Mouse (Mus musculus): ENCODE results near the gene Tpgs1. TPM values are rescaled to one million over a fixed set of nuclear protein-coding genes. Genes with fewer than 3 reads are reported as not detected.

The Tpgs1 gene
- polyA plus RNA-seq, 1 experiment from 2014 or later, result 68.3 TPM

- DNase-seq (ENCODE audit: low spot score), result no peak
- peak overlapping the region; percentile 96 for H3K4me3 ChIP-seq
- peaks cover 46% of the 10 kb centered on the region for H3K36me3 ChIP-seq
- peaks cover 30% of the 10 kb centered on the region for H3K4me1 ChIP-seq
- H3K9me3 ChIP-seq (replicated peaks), result no peaks in the 10 kb centered on the region
- H3K27me3 ChIP-seq (ENCODE audit: low read depth, poor library complexity, severe bottlenecking), result peaks cover 8% of the 10 kb centered on the region; the same call in 1 of the 2 replicates
- WGBS, result 71% methylated on average over 6 of the region's 6 CpGs
- H3K27ac ChIP-seq (replicated peaks), result peak overlapping the region; percentile 98; the same call in 1 of the 2 replicates
Observed at GRCm38 (mm10) chr10:79671396-79672087, 2.4 kb downstream of the Tpgs1 start.

GRCm38 (mm10) chr10:79672088-79672455, 2.9 kb downstream of the Tpgs1 start:
- no peaks in the 10 kb centered on the region for H3K9me3 ChIP-seq (replicated peaks)
- H3K4me1 ChIP-seq, result peaks cover 30% of the 10 kb centered on the region
- H3K4me3 ChIP-seq, result no peak overlapping the region; the same call in 1 of the 2 replicates
- DNase-seq (ENCODE audit: low spot score), result no peak
- H3K27ac ChIP-seq (replicated peaks), result peak overlapping the region; percentile 98; the same call in 1 of the 2 replicates
- 68% methylated on average over 3 of the region's 3 CpGs for WGBS
- peaks cover 8% of the 10 kb centered on the region; the same call in 1 of the 2 replicates for H3K27me3 ChIP-seq (ENCODE audit: low read depth, poor library complexity, severe bottlenecking)
- H3K36me3 ChIP-seq, result peaks cover 46% of the 10 kb centered on the region

DNA sequence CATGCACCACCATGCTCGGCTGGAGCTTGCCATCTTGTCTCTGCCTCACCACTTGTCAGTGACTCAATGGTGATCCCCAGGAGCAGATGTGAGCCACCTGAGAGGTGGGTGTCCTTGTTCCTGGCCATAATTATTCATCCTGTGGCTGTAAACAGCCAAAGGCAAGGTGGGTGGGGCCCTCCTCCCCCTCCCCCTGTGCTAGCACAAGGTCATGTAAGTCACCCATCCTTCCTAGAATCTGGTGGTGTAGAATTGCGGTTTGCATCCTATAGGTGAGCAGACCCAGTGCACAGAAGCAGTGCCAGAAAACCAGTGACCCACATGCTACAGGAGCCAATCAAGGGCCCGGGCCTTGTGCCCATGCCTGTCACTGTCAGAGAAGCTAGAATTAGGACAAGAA, 3.9 kb downstream of the Tpgs1 start:
- peaks cover 8% of the 10 kb centered on the region; the same call in 1 of the 2 replicates for H3K27me3 ChIP-seq (ENCODE audit: low read depth, poor library complexity, severe bottlenecking)
- DNase-seq (ENCODE audit: low spot score), result no peak
- WGBS, result 92% methylated on average over 3 of the region's 3 CpGs
- H3K4me1 ChIP-seq, result peaks cover 29% of the 10 kb centered on the region
- no peak overlapping the region for H3K4me3 ChIP-seq
- peaks cover 46% of the 10 kb centered on the region for H3K36me3 ChIP-seq
- no peak overlapping the region for H3K27ac ChIP-seq (replicated peaks)
- H3K9me3 ChIP-seq (replicated peaks), result no peaks in the 10 kb centered on the region

- 57% methylated on average over 44 of the region's 44 CpGs for WGBS
- Histone ChIP-seq H3K4me3 (peak overlapping the region; percentile 9; the same call in 1 of the 2 replicates), H3K27ac (replicated peaks) (no peak overlapping the region), H3K36me3 (peaks cover 46% of the 10 kb centered on the region), H3K27me3 (ENCODE audit: low read depth, poor library complexity, severe bottlenecking) (peaks cover 8% of the 10 kb centered on the region; the same call in 1 of the 2 replicates), H3K9me3 (replicated peaks) (no peaks in the 10 kb centered on the region), H3K4me1 (peaks cover 17% of the 10 kb centered on the region)
- no peak for DNase-seq (ENCODE audit: low spot score)
Observed at GRCm38 (mm10) chr10:79675346-79676035, 6.3 kb downstream of the Tpgs1 start.

GRCm38 (mm10) chr10:79680606-79681495, 11.7 kb downstream of the Tpgs1 start:
- WGBS, result 39% methylated on average over 11 of the region's 11 CpGs
- peaks cover 27% of the 10 kb centered on the region for H3K36me3 ChIP-seq
- DNase-seq (ENCODE audit: low spot score), result no peak
- H3K27me3 ChIP-seq (ENCODE audit: low read depth, poor library complexity, severe bottlenecking), result peaks cover 2% of the 10 kb centered on the region; the same call in 1 of the 2 replicates
- peaks cover 31% of the 10 kb centered on the region for H3K4me1 ChIP-seq
- H3K9me3 ChIP-seq (replicated peaks), result no peaks in the 10 kb centered on the region
- peak overlapping the region; percentile 87 for H3K27ac ChIP-seq (replicated peaks)
- peak overlapping the region; percentile 79 for H3K4me3 ChIP-seq

GRCm38 (mm10) chr10:79681591-79682245, 12.5 kb downstream of the Tpgs1 start, which contains the start of gene Cdc34:
TSS of gene Cdc34 (plus strand) at chr10:79682195.
- peak; percentile 100 for DNase-seq (ENCODE audit: low spot score)
- peaks cover 31% of the 10 kb centered on the region for H3K4me1 ChIP-seq
- H3K27me3 ChIP-seq (ENCODE audit: low read depth, poor library complexity, severe bottlenecking), result no peaks in the 10 kb centered on the region
- H3K4me3 ChIP-seq, result peak within 1 kb of the TSS; percentile 79
- under 1% methylated on average over 84 of the region's 84 CpGs for WGBS
- H3K9me3 ChIP-seq (replicated peaks), result no peaks in the 10 kb centered on the region
- H3K36me3 ChIP-seq, result peaks cover 31% of the 10 kb centered on the region
- H3K27ac ChIP-seq (replicated peaks), result peak within 1 kb of the TSS; percentile 87

DNA sequence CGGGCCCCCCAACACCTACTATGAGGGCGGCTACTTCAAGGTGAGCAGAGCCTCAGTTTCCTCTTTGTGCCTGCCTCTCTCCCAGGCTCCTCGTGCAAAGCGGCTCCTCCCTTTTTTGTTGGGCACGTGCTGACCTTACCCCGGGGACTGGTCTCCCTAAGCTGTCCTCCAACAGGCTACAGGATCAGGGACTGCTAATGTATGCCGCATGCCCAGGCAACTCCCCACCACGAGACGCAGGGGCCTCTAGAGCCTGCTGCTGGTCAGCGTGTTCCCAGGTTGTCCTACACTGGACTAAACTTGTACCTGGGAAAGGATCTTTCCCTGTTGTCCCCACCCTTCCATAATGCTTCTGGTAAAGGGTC, 13.4 kb downstream of the Tpgs1 start:
- peaks cover 39% of the 10 kb centered on the region for H3K36me3 ChIP-seq
- peaks cover 31% of the 10 kb centered on the region for H3K4me1 ChIP-seq
- H3K27ac ChIP-seq (replicated peaks), result peak overlapping the region; percentile 87
- DNase-seq (ENCODE audit: low spot score), result peak; percentile 46
- WGBS, result 0% methylated on average over 10 of the region's 10 CpGs
- no peaks in the 10 kb centered on the region for H3K27me3 ChIP-seq (ENCODE audit: low read depth, poor library complexity, severe bottlenecking)
- peak overlapping the region; percentile 79 for H3K4me3 ChIP-seq
- no peaks in the 10 kb centered on the region for H3K9me3 ChIP-seq (replicated peaks)

GRCm38 (mm10) chr10:79682916-79683582, 13.9 kb downstream of the Tpgs1 start:
- H3K27me3 ChIP-seq (ENCODE audit: low read depth, poor library complexity, severe bottlenecking), result no peaks in the 10 kb centered on the region
- peak overlapping the region; percentile 87 for H3K27ac ChIP-seq (replicated peaks)
- H3K4me1 ChIP-seq, result peaks cover 31% of the 10 kb centered on the region
- peak overlapping the region; percentile 79 for H3K4me3 ChIP-seq
- 9% methylated on average over 10 of the region's 10 CpGs for WGBS
- peaks cover 44% of the 10 kb centered on the region for H3K36me3 ChIP-seq
- no peaks in the 10 kb centered on the region for H3K9me3 ChIP-seq (replicated peaks)
- DNase-seq (ENCODE audit: low spot score), result peak; percentile 53

DNA sequence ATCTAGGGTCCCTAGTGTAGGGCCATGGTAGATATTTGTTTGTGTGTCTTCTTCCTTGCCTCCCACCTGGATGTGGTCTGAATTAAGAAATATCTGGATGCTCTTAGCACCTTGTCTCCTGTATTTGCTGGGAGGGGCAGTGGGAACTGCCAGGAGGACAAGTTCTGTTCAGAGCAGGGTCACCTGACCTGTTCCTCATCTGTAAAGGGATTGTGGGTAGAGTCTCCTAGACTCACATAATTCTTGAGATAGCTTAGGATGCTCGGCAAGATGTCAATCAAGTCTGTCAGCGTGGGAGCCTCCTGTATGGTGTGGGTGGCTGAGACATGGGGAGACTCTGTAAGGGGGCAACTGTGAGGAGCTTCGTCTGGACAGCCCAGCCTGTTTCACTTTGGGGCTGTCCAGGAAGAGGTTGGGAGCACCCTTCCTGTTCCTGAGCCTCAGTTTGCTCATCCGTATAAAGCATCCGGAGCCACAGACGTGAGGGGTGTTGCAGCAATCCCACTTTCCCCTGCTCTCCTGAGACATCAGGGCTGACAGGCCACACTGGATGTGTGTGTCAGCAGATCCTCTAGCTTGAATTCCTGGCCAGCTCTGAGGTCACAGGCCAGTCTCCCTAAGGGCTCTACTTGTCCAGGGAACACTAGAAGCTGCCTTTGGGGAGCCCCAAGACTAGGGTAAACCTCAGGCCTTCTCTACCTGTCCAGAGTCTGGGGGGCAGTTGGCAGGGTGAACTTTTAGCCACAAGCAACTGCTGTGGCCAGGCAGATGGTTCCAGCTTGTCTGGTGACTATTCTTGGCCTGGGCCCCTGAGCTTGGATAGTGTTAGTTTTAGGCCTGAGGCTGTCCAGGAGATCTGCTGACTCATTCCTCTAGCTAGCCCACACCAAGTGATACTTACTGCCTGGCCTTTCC, 14.8 kb downstream of the Tpgs1 start:
- H3K27ac ChIP-seq (replicated peaks), result no peak overlapping the region
- WGBS, result 93% methylated on average over 6 of the region's 6 CpGs
- no peak for DNase-seq (ENCODE audit: low spot score)
- no peaks in the 10 kb centered on the region for H3K9me3 ChIP-seq (replicated peaks)
- peaks cover 31% of the 10 kb centered on the region for H3K4me1 ChIP-seq
- peaks cover 53% of the 10 kb centered on the region for H3K36me3 ChIP-seq
- H3K4me3 ChIP-seq, result peak overlapping the region; percentile 79
- H3K27me3 ChIP-seq (ENCODE audit: low read depth, poor library complexity, severe bottlenecking), result no peaks in the 10 kb centered on the region

DNA sequence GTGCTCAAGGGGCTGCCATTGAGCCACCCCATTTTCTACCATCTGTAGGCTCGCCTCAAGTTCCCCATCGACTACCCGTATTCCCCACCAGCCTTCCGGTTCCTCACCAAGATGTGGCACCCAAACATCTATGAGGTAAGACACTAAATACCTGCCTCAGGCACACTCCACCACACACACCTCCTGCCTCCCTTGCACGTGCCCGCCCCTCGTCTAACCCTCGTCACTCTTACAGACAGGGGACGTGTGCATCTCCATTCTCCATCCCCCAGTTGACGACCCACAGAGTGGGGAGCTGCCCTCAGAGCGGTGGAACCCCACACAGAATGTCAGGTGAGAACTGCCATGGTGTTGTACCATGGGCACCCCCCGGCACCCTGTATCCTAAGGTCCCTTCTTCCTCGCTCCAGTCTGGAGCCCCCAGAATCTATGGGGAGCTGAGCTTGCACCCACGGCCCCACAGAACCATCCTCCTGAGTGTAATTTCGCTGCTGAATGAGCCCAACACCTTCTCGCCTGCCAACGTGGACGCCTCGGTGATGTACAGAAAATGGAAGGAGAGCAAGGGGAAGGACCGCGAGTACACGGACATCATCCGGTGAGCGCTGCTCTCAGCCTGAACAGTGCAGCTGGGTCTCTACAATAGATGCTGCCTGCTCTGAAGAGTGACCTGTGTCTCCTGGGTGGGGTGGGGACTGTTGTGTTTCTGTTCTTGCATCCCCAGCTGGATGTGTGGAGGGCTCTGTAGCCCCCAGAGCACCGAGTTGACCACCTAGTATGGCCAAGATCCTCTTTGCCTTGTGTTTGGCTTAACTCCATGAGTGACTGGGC, 15.8 kb downstream of the Tpgs1 start:
- H3K4me1 ChIP-seq, result peaks cover 31% of the 10 kb centered on the region
- no peak for DNase-seq (ENCODE audit: low spot score)
- 95% methylated on average over 25 of the region's 25 CpGs for WGBS
- H3K27ac ChIP-seq (replicated peaks), result no peak overlapping the region
- H3K4me3 ChIP-seq, result no peak overlapping the region
- no peaks in the 10 kb centered on the region for H3K27me3 ChIP-seq (ENCODE audit: low read depth, poor library complexity, severe bottlenecking)
- H3K9me3 ChIP-seq (replicated peaks), result no peaks in the 10 kb centered on the region
- H3K36me3 ChIP-seq, result peaks cover 63% of the 10 kb centered on the region
